In the genomic region with DNA sequence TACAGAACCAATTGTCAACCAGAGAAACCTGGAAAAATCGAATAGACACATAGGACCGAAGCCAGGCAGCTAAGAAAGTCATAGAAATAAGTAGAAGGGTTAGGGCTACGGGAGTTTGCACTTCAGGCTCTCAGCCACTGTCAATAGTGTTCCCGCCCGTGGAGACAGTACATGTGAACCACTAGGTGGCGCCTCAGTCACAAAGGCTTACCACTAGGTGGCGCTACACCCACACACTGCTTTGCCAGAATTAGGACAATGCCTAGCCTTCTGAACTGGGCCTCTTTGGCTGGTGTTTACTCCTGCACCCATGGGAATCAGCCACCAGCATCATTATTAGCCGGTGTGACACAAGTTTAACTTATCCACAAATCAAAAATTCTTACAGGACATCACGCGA, we compare ENCODE assay signal across 8 mouse cellular contexts. TPM values are rescaled to one million over a fixed set of nuclear protein-coding genes. Genes with fewer than 3 reads are reported as not detected.
DNase-seq lines count a peak whose midpoint lies in the region; ATAC-seq and TF ChIP-seq lines count a peak whose summit lies in the region.

No protein-coding gene starts in this region.

- no peak overlapping the region for H3K4me3 ChIP-seq in midbrain, embryonic 10.5 days
- no peak overlapping the region for H3K4me3 ChIP-seq in midbrain, embryonic 15.5 days
- H3K4me3 ChIP-seq in kidney, adult 2 months (ENCODE audit: insufficient read depth, low read depth, low read length), result no peak overlapping the region
- H3K4me3 ChIP-seq in limb, embryonic 10.5 days, result no peak overlapping the region
- no peak overlapping the region for H3K4me3 ChIP-seq in stomach, embryonic 16.5 days (replicated peaks; ENCODE audit: low read length)

- TF ChIP-seq POLR2A in kidney, adult 2 months (IDR thresholded peaks at IDR 0.05; ENCODE audit: low read depth, low read length), result no peak

- 35% methylated on average over 10 of the region's 10 CpGs for WGBS in midbrain, embryonic 10.5 days
- WGBS in midbrain, embryonic 15.5 days, result 33% methylated on average over 10 of the region's 10 CpGs
- 28% methylated on average over 10 of the region's 10 CpGs for WGBS in kidney, adult 2 months
- 38% methylated on average over 10 of the region's 10 CpGs for WGBS in limb, embryonic 10.5 days
- 32% methylated on average over 10 of the region's 10 CpGs for WGBS in stomach, embryonic 16.5 days

- H3K4me2 ChIP-seq in midbrain, embryonic 15.5 days, result no peak overlapping the region
- H3K4me2 ChIP-seq in stomach, embryonic 16.5 days (ENCODE audit: low read depth, low read length), result no peak overlapping the region

- no peak for ATAC-seq in midbrain, embryonic 15.5 days (replicated peaks)
- peak; percentile 41; the same call in 1 of the 2 replicates for ATAC-seq in stomach, embryonic 16.5 days (ENCODE audit: insufficient read depth, low FRiP score)

- peak; percentile 83 for DNase-seq in midbrain, embryonic 10.5 days (ENCODE audit: low spot score)
- peak; percentile 92 for DNase-seq in cerebellum, adult 9-10 months
- peak; percentile 87 for DNase-seq in gastrocnemius, adult 18-20 months (ENCODE audit: low spot score)
- peak; percentile 91 for DNase-seq in kidney, adult 2 months
- peak; percentile 91 for DNase-seq in limb, embryonic 10.5 days (ENCODE audit: low spot score)
- peak; percentile 91 for DNase-seq in naive thymus-derived CD4-positive, alpha-beta T cell, adult 2 months (ENCODE audit: low read depth)

- no peak overlapping the region for H3K27ac ChIP-seq in midbrain, embryonic 10.5 days (replicated peaks)
- no peak overlapping the region for H3K27ac ChIP-seq in midbrain, embryonic 15.5 days
- no peak overlapping the region for H3K27ac ChIP-seq in kidney, adult 2 months (ENCODE audit: insufficient read depth, low read depth, low read length)
- no peak overlapping the region for H3K27ac ChIP-seq in limb, embryonic 10.5 days
- no peak overlapping the region for H3K27ac ChIP-seq in stomach, embryonic 16.5 days (ENCODE audit: low read length)

- peaks cover 7% of the 10 kb centered on the region; the same call in 1 of the 2 replicates for H3K27me3 ChIP-seq in midbrain, embryonic 10.5 days (ENCODE audit: low read depth, poor library complexity, severe bottlenecking)
- no peaks in the 10 kb centered on the region for H3K27me3 ChIP-seq in midbrain, embryonic 15.5 days (replicated peaks)
- H3K27me3 ChIP-seq in kidney, adult 2 months (replicated peaks; ENCODE audit: control insufficient read depth, insufficient read depth, low read length), result no peaks in the 10 kb centered on the region
- no peaks in the 10 kb centered on the region for H3K27me3 ChIP-seq in limb, embryonic 10.5 days (ENCODE audit: low read depth, poor library complexity, severe bottlenecking)
- no peaks in the 10 kb centered on the region for H3K27me3 ChIP-seq in stomach, embryonic 16.5 days (ENCODE audit: control insufficient read depth, insufficient read depth, low read length)

- H3K4me1 ChIP-seq in midbrain, embryonic 10.5 days, result peaks cover 33% of the 10 kb centered on the region
- H3K4me1 ChIP-seq in midbrain, embryonic 15.5 days, result peaks cover 27% of the 10 kb centered on the region
- peaks cover 3% of the 10 kb centered on the region; the same call in 1 of the 2 replicates for H3K4me1 ChIP-seq in kidney, adult 2 months (ENCODE audit: control insufficient read depth, insufficient read depth, low read length)
- H3K4me1 ChIP-seq in limb, embryonic 10.5 days, result no peaks in the 10 kb centered on the region
- 0 out of 2 replicates have a peak, but pooled peaks cover 9% of the 10 kb centered on the region for H3K4me1 ChIP-seq in stomach, embryonic 16.5 days (ENCODE audit: control insufficient read depth, insufficient read depth, low read length)

- no peaks in the 10 kb centered on the region for H3K9me3 ChIP-seq in midbrain, embryonic 10.5 days (replicated peaks)
- H3K9me3 ChIP-seq in midbrain, embryonic 15.5 days, result no peaks in the 10 kb centered on the region
- no peaks in the 10 kb centered on the region for H3K9me3 ChIP-seq in limb, embryonic 10.5 days (replicated peaks)
- H3K9me3 ChIP-seq in stomach, embryonic 16.5 days (replicated peaks; ENCODE audit: control insufficient read depth, low read length), result no peaks in the 10 kb centered on the region

- TF ChIP-seq CTCF in kidney, adult 2 months (conservative IDR thresholded peaks at IDR 0.05; ENCODE audit: insufficient read depth, insufficient read length, low read depth, low read length), result peak; percentile 100

- H3K36me3 ChIP-seq in midbrain, embryonic 10.5 days, result peaks cover 34% of the 10 kb centered on the region
- H3K36me3 ChIP-seq in midbrain, embryonic 15.5 days (replicated peaks), result peaks cover 12% of the 10 kb centered on the region; the same call in 1 of the 2 replicates
- H3K36me3 ChIP-seq in kidney, adult 2 months (ENCODE audit: control insufficient read depth, insufficient read depth, low read length), result no peaks in the 10 kb centered on the region; the same call in 1 of the 2 replicates
- H3K36me3 ChIP-seq in limb, embryonic 10.5 days, result peaks cover 46% of the 10 kb centered on the region
- peaks cover 6% of the 10 kb centered on the region; the same call in 1 of the 2 replicates for H3K36me3 ChIP-seq in stomach, embryonic 16.5 days (ENCODE audit: control insufficient read depth, insufficient read depth, low read length)

- H3K9ac ChIP-seq in midbrain, embryonic 15.5 days, result no peak overlapping the region
- H3K9ac ChIP-seq in stomach, embryonic 16.5 days (ENCODE audit: low read length), result no peak overlapping the region

RNA-seq across cellular contexts. Expression of gene Pink1, which starts 6.6 kb away (rescaled TPM):
- 30.5 and 41.3 TPM in 2 replicates for polyA plus RNA-seq in midbrain, embryonic 10.5 days (2016; fragmentation: Nextera tagmentation; extraction: Ambion mirVana)
- polyA plus RNA-seq in midbrain, embryonic 15.5 days (2015; fragmentation: Nextera tagmentation; extraction: Ambion mirVana), result 105 and 113 TPM in 2 replicates
- total RNA-seq in gastrocnemius, adult 18-20 months (2021), result 100 to 1,000 TPM; 737 to 833 TPM
- polyA plus RNA-seq in kidney, adult 2 months (2012; rRNA removed), result 226 and 272 TPM in 2 replicates
- polyA plus RNA-seq in limb, embryonic 10.5 days (2016; fragmentation: Nextera tagmentation; extraction: Ambion mirVana), result 23.9 and 32.8 TPM in 2 replicates
- 33.0 and 34.2 TPM in 2 replicates for polyA plus RNA-seq in stomach, embryonic 16.5 days (2015; fragmentation: Nextera tagmentation; extraction: Ambion mirVana)

RNA-seq across cellular contexts. Expression of gene Ddost, which starts 15.0 kb away (rescaled TPM):
- polyA plus RNA-seq in midbrain, embryonic 10.5 days (2016; fragmentation: Nextera tagmentation; extraction: Ambion mirVana), result 281 and 282 TPM in 2 replicates
- polyA plus RNA-seq in midbrain, embryonic 15.5 days (2015; fragmentation: Nextera tagmentation; extraction: Ambion mirVana), result 203 and 212 TPM in 2 replicates
- 10 to 100 TPM; 29.5 to 34.0 TPM for total RNA-seq in gastrocnemius, adult 18-20 months (2021)
- 157 and 169 TPM in 2 replicates for polyA plus RNA-seq in kidney, adult 2 months (2012; rRNA removed)
- polyA plus RNA-seq in limb, embryonic 10.5 days (2016; fragmentation: Nextera tagmentation; extraction: Ambion mirVana), result 311 and 314 TPM in 2 replicates
- 418 and 440 TPM in 2 replicates for polyA plus RNA-seq in stomach, embryonic 16.5 days (2015; fragmentation: Nextera tagmentation; extraction: Ambion mirVana)

RNA-seq across cellular contexts. Expression of gene Cda, which starts 48.3 kb away (rescaled TPM):
- 1.2 and 2.0 TPM in 2 replicates for polyA plus RNA-seq in midbrain, embryonic 10.5 days (2016; fragmentation: Nextera tagmentation; extraction: Ambion mirVana)
- polyA plus RNA-seq in midbrain, embryonic 15.5 days (2015; fragmentation: Nextera tagmentation; extraction: Ambion mirVana), result 4.4 and 4.6 TPM in 2 replicates
- total RNA-seq in gastrocnemius, adult 18-20 months (2021), result 1 to 10 TPM in 1 of 2 experiments, under 1 TPM in 1; 0.57 to 1.1 TPM
- polyA plus RNA-seq in kidney, adult 2 months (2012; rRNA removed), result 394 and 454 TPM in 2 replicates
- polyA plus RNA-seq in limb, embryonic 10.5 days (2016; fragmentation: Nextera tagmentation; extraction: Ambion mirVana), result 4.1 and 4.9 TPM in 2 replicates
- polyA plus RNA-seq in stomach, embryonic 16.5 days (2015; fragmentation: Nextera tagmentation; extraction: Ambion mirVana), result 12.6 and 14.9 TPM in 2 replicates

Comparison
In these comparisons a context has a peak if more than half of its experiments do, and no peak if none do; other contexts are left out.
1. RNA of gene Cda, which starts 48.3 kb away (polyA plus RNA-seq): 394 to 454 TPM in kidney, adult 2 months; 12.6 to 14.9 TPM in stomach, embryonic 16.5 days, 4.4 to 4.6 TPM in midbrain, embryonic 15.5 days, 4.1 to 4.9 TPM in limb, embryonic 10.5 days and 1.2 to 2.0 TPM in midbrain, embryonic 10.5 days; every median in the first group is over 10 times any median in the second.
2. Peak in every context shown above with its lines, with median percentiles within 50 percentile points of each other: DNase-seq.